Mouse (Mus musculus) brain, embryonic 18.5 days (tissue): ENCODE results near the gene Dnpep.

Experiments
- DNase-seq: peaks from one replicate; pipeline ENCODE4 v3.0.0-alpha.2; 2012; ENCODE audit warnings: low read depth, low spot score

Dnpep gene

GRCm38 (mm10) chr1:75317241-75318201, at the start of gene Dnpep:
Gene Dnpep (minus strand): TSS chr1:75317990.
- peak; percentile 100 for DNase-seq

- DNase-seq: no peak
These were observed 47.8 kb upstream of the Dnpep start for GRCm38 (mm10) chr1:75365510-75366137.

- DNase-seq: no peak
These were observed 46.1 kb upstream of the Dnpep start for GRCm38 (mm10) chr1:75363868-75364267.

GRCm38 (mm10) chr1:75361750-75362149, 44.0 kb upstream of the Dnpep start:
- no peak for DNase-seq

- DNase-seq: no peak
These were observed 43.3 kb upstream of the Dnpep start for GRCm38 (mm10) chr1:75361123-75361522.

- no peak for DNase-seq
These were observed 42.6 kb upstream of the Dnpep start, which contains the start of gene Des for GRCm38 (mm10) chr1:75360112-75361031. Gene Des (plus strand): TSS chr1:75360329.

- DNase-seq: no peak
These were observed 41.6 kb upstream of the Dnpep start for GRCm38 (mm10) chr1:75359346-75359745.

GRCm38 (mm10) chr1:75358009-75358408, 40.2 kb upstream of the Dnpep start:
- no peak for DNase-seq

- DNase-seq: no peak
These were observed 39.5 kb upstream of the Dnpep start for GRCm38 (mm10) chr1:75357261-75357660.

GRCm38 (mm10) chr1:75349275-75349674, 31.5 kb upstream of the Dnpep start:
- no peak for DNase-seq

GRCm38 (mm10) chr1:75347279-75347678, 29.5 kb upstream of the Dnpep start:
- DNase-seq: no peak

- no peak for DNase-seq
These were observed 27.5 kb upstream of the Dnpep start for GRCm38 (mm10) chr1:75345036-75345935.

GRCm38 (mm10) chr1:75344291-75345035, 26.7 kb upstream of the Dnpep start:
- DNase-seq: no peak

- DNase-seq: peak; percentile 40
These were observed 25.2 kb upstream of the Dnpep start for GRCm38 (mm10) chr1:75342874-75343416.

- no peak for DNase-seq
These were observed 22.7 kb upstream of the Dnpep start for GRCm38 (mm10) chr1:75340519-75340918.

GRCm38 (mm10) chr1:75339337-75339736, 21.5 kb upstream of the Dnpep start:
- no peak for DNase-seq

GRCm38 (mm10) chr1:75338091-75338694, 20.4 kb upstream of the Dnpep start:
- DNase-seq: no peak

GRCm38 (mm10) chr1:75337097-75337496, 19.3 kb upstream of the Dnpep start:
- DNase-seq: no peak

- DNase-seq: no peak
These were observed 18.7 kb upstream of the Dnpep start for GRCm38 (mm10) chr1:75336461-75336860.
